Mouse (Mus musculus) brain, embryonic 18.5 days (tissue): Measurements from ENCODE around the gene Eps8.
"Not testable (repeated sequence)": the region's sequence is repeated elsewhere in the genome, so short reads cannot be mapped to it uniquely, and the experiment has no call there.

ENCODE experiments used
- DNase-seq: peaks from one replicate; pipeline ENCODE4 v3.0.0-alpha.2; 2012; ENCODE audit warnings: low read depth, low spot score

Eps8 gene

GRCm38 (mm10) chr6:137482891-137483290, 171.8 kb downstream of the Eps8 start:
- no peak for DNase-seq

DNA sequence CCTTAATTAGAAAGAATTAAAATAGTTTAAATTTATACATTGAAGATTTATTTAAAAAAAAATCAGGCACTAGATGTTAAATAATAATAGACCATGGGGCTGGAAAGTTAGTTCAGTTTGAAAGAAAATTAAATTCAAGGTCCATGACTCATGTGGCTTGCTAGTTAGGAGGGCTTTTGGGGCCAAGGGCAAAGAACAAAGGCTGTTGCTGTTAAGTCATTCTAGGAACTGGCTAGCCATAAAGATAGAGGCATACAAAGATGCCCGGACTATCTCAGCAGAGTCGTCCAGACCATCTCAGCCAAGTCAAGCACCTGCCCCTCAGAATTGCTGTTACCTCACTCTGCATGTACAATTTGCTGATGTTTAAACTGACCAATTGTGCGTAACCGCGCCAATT, 179.0 kb downstream of the Eps8 start:
- not testable (repeated sequence) for DNase-seq

DNA sequence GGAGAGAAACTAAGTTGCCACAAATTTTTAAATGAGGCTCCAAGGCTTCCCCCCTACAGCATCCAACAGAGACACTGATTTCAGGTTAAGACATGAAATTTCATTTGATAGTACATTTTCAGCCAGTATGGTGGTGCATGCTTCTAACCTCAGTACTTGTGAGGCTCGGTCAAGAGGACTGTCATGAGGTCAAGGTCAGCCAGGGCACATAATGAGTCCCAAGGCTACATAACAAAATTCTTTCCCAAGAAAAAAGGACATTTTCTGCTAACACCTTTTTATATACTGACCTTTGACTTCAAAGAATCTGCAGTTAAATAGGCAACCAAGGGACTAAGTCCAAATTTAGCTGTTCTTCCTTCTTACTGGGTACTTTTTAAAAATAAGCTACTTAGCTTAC, 181.2 kb downstream of the Eps8 start:
- no peak for DNase-seq

- no peak for DNase-seq
Observed at GRCm38 (mm10) chr6:137472129-137472528, 182.5 kb downstream of the Eps8 start.

DNA sequence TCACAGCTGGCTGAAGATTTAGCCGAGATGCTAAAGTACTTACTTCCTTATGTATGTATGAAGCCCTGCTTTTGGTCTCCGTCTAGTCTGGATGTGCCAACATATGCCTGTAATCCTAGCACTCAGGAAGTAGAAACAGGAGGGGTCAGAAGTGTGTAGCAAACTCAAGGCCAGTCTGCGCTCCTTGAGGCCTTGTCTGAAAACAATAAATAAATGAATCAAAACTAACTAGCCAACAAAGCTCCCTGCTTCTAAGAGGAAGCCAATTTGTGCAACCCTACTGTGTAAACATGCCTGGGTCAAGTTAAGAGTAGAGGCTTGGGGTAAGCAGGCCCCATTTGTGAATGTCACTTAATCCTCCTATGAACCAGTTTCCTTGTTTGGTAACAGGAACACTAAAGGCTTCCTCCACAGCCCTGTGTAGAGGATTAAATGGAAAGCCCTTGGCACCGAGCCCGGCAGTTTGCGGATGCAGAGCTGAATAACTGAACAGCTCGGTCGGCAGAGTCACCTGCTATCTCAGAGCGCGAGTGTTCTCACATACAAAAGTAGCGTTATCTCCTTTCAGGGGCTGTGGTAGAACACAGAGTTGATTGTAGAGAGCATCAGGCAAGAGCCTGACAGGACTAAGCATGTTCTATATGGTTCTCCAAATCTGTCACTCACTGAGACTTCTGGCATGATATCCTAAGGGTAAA, 183.6 kb downstream of the Eps8 start:
- DNase-seq = peak; percentile 60

- no peak for DNase-seq
Observed at GRCm38 (mm10) chr6:137469541-137469940, 185.1 kb downstream of the Eps8 start.

GRCm38 (mm10) chr6:137467696-137468095, 187.0 kb downstream of the Eps8 start:
- no peak for DNase-seq

DNA sequence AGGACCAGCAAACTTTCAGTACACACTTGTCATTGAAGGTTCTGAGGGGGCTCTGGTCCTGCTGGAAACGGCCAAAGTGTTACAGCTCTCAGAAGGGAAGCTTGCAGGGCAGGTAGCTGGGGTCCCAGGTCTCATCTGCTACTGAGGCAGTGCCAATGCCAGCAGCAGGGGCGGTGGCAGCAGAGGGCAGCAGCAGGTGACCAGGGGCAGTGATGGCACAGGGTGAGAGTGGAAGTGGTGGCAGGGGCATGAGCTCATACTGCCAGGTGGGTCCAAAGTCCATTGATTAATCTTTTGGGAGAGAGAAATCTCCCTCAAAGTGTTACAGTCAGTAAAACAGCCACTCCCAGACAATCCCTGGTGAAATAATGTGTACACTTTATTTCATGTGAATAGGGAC, 188.4 kb downstream of the Eps8 start:
- DNase-seq = no peak

GRCm38 (mm10) chr6:137465253-137465652, 189.4 kb downstream of the Eps8 start:
- no peak for DNase-seq

- DNase-seq = no peak
Observed at GRCm38 (mm10) chr6:137463771-137464170, 190.9 kb downstream of the Eps8 start.

DNA sequence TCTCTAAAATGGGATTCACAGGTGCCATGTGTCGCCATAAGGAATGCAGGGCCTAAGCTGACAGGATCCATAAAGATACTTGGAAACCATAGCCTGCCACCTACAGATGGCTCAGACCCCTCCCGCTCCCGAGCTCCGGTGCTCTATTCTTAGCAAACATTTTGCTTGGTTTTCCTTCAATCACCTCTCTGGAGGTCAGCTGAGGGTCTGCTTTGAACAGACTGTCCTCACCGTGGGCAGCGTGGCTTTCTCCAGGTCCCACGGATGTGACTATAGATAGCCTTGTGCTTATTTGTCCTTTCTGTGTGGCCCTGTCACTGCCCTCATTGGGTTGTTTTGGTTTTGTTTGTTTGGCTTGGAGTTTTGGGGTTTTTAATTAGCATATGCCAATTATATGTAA, 196.5 kb downstream of the Eps8 start:
- DNase-seq = no peak

GRCm38 (mm10) chr6:137457210-137457609, 197.5 kb downstream of the Eps8 start:
- no peak for DNase-seq

- DNase-seq = no peak
Observed at GRCm38 (mm10) chr6:137456064-137456463, 198.6 kb downstream of the Eps8 start.

DNA sequence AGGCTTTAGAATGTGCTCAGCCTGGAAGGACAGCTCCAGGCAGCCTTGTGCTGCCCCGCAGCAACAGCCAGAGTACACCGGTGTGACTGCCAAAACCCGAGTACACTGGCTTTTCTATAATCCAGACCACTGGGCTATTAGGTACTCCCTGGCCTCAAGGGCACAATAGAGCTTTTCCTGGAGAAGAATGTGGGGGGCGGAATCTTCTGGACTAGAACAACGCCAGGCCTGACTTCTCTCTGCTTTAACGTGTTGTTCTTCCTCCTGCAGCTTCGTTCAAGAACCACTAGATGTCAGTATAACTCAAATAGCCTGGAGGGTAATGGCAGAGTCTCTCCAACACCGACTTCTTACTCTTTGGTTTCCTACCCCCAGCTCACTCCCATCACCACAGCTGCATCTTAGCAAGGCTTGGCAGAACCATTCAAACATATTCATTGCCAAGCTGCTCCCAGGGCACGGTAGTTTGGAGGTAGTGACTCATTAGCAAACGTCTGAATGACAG, 199.1 kb downstream of the Eps8 start:
- DNase-seq = no peak

DNA sequence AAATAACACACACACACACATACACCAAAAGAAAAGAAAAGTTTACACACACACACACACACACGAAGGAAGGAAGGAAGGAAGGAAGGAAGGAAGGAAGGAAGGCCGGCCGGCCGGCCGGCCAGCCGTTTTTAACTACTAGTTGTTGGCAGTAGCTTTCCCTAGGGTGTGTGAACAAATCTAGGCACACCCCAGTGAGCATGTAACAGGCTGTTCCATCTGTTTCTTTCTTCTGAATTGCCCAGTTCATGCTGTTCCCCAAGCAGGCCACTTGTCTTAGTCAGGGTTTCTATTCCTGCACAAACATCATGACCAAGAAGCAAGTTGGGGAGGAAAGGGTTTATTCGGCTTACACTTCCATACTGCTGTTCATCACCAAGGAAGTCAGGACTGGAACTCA, 208.6 kb downstream of the Eps8 start:
- DNase-seq = not testable (repeated sequence)

- no peak for DNase-seq
Observed at GRCm38 (mm10) chr6:137443089-137443488, 211.6 kb downstream of the Eps8 start.

DNA sequence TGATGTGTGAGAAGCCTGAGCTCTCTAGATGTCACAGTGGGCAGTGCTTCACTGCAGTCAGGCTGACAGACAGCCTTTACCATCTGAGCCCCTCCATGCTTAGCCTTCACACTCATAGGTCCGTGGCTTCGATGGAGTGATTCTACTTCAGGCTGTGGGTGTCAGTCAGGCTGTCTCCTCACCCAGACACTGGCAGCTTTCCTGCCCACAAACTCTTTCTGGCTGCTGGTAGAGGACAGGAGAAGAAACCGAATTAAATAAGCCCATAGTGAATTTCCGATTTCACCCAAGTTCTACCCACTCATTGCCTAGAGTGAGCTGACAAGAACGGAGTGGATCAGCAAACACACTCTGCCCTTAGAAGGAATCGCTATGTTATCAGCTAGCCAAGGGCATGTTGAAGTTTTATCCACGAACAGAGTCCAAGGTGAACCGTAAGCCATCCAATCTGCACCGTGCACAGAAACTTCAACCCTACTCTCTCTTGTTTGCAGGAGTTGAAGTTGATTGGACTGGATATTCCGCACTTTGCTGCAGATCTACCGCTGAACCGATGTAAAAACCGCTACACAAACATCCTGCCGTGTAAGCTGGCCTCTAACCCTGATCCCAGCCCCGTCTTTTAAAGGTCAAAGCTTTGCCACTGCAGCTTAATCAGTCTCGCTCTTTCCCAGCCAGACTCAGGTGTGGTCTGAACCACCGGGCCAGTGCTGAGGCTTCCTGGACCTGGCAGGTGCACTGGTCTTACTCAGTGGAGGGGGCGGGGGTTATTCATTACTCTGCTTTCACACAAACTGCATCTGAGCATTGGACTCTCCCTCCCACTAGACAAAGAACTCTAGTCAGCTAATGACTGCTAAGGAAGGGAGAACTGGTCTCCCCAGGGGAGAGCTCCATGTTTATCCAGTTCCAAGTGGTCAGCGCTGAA, 213.9 kb downstream of the Eps8 start:
- DNase-seq = no peak

- peak; percentile 36 for DNase-seq
Observed at GRCm38 (mm10) chr6:137437902-137438580, 216.6 kb downstream of the Eps8 start.

DNA sequence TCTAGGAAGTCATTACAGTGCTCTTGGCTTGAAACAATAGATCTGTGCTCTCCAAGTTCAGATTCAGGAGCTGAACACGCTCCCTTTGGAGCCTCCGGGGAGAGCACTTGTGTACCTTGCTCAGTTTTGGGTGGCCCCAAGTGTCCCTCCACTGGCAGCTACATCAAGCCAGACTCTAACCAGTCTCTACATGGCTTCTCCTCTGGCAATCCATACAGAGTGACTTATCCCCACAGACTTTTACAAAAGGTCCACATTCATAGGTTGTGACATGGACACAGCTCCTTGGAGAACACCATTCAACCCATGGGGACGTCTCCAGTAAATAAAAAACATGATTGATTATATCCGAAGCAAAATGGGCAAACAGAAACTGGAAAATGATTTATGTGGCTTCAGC, 217.2 kb downstream of the Eps8 start:
- DNase-seq = no peak

DNA sequence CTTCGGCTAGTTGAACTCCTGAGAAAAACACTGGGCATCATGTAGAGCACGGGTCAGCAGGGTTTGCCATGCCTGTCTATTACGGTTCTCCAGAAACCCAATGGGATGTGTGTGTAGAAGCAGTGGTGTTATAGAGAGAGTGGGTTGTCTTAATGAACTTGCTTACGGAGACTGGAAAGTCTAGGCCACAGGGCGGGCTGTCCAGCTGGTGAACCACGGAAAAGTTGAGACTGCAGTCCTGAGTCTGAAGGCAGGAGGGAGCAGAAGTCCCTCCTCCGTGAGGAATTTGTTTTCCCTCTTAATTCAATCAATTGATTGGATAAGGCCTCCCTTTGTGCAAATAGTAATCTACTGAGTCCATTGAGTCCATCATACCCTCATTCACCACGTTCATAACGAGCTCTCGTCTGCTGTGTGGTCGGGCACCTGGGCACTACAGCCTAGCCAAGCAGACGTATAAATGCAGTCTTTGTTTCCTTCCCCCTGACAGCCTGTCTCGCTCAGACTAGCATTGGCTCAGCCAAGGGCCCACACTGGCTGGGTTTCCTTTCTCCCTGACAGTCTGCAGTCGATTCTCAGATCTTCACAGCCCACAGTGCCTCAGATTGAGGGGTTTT, 221.0 kb downstream of the Eps8 start:
- DNase-seq = no peak
